Mouse (Mus musculus) mouse embryonic stem cell (cell line): ENCODE measurements around the gene Zfyve27.

ENCODE experiments used
- in situ Hi-C, 2 experiments: fragments of 300-500 bp; cut with MboI; formaldehyde crosslinking; loops; 1 replicate in 1 of 2; 3 replicates in 1 of 2; pipeline ENCODE4 v1.14.3; 2019 to 2020; ENCODE audit warnings: low sequenced_read_pairs in 2 of 2, low pct_unique_long_range_greater_than_20kb in 1 of 2, mixed read lengths in 1 of 2; ENCODE audit not compliant: unreplicated experiment in 1 of 2

The Zfyve27 gene

GRCm38 (mm10) chr19:42138517-42139285 lies 25.1 kb upstream of the Zfyve27 start:
- in situ Hi-C loops, result loop anchor here in 1 of 2 experiments (25.0 kb wide), 1 partner anchor 676 kb away; no protein-coding TSS in a partner anchor

- in situ Hi-C loops, result loop anchor here in 1 of 2 experiments (25.0 kb wide), 1 partner anchor 678 kb away; no protein-coding TSS in a partner anchor
Measured at GRCm38 (mm10) chr19:42139724-42140517, 23.8 kb upstream of the Zfyve27 start.

DNA sequence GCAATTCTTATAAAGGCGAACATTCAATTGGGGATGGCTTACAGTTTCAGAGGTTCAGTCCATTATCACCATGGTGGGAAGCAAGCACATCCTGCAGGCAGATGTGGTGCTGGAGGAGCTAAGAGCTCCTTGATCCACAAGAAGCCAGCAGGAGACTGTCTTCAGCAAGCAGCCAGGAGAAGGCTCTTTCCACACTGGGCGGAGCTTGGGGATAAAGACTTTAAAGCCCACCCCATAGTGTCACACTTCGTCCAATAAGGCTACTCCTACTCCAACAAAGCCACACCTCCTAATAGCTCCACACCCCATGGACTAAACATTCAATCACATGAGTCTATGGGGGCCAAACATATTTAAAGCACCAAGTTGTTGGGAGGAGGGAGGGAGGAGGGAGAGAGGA lies 21.8 kb upstream of the Zfyve27 start:
- in situ Hi-C loops, result loop anchor here in 1 of 2 experiments (25.0 kb wide), 1 partner anchor 680 kb away; no protein-coding TSS in a partner anchor

DNA sequence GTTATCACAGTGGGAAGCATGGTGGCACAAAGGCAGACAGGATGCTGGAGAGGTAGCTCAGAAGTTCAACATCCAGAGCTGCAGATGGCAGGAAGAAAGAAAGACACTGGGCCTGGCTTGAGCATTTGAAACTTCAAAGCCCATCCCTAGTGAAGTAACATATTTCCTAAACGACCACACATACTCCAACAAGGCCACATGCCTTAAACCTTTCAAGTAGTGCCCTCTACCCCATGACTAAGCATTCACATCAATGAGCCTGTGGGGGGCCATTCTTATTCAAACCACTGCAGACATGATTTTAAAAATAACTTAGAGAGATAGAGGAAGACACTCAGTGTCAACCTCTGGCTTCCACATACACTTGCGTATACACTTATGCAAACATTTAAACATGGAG lies 21.0 kb upstream of the Zfyve27 start:
- in situ Hi-C loops, result loop anchor here in 1 of 2 experiments (25.0 kb wide), 1 partner anchor 680 kb away; no protein-coding TSS in a partner anchor

- in situ Hi-C loops, result loop anchor here in 1 of 2 experiments (25.0 kb wide), 1 partner anchor 682 kb away; no protein-coding TSS in a partner anchor
Measured at GRCm38 (mm10) chr19:42144067-42144466, 19.7 kb upstream of the Zfyve27 start.

GRCm38 (mm10) chr19:42144541-42145167 lies 19.1 kb upstream of the Zfyve27 start:
- in situ Hi-C loops, result loop anchor here in 1 of 2 experiments (25.0 kb wide), 1 partner anchor 682 kb away; no protein-coding TSS in a partner anchor

DNA sequence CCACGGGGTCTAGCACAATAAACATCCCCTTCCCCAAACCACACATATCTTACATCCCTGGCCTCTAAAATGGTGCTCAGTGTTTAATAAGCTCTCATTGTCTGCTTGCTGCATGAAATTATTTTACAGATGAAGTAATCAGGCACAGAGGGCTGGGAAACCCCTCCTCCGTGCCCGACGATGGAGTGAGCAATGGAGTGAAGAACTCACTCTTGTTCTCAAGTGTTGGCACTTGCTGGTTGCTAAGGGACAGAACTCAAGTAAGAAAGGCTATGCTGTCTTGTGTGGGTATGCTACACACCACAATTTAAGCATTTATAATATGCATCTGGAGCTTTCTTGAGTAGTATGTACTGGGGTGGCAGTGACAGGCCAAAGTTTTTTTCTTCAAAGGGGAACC lies 18.5 kb upstream of the Zfyve27 start:
- in situ Hi-C loops, result loop anchor here in 1 of 2 experiments (25.0 kb wide), 1 partner anchor 683 kb away; no protein-coding TSS in a partner anchor

- in situ Hi-C loops, result loop anchor here in 1 of 2 experiments (25.0 kb wide), 1 partner anchor 683 kb away; no protein-coding TSS in a partner anchor
Measured at GRCm38 (mm10) chr19:42145731-42146130, 18.0 kb upstream of the Zfyve27 start.

DNA sequence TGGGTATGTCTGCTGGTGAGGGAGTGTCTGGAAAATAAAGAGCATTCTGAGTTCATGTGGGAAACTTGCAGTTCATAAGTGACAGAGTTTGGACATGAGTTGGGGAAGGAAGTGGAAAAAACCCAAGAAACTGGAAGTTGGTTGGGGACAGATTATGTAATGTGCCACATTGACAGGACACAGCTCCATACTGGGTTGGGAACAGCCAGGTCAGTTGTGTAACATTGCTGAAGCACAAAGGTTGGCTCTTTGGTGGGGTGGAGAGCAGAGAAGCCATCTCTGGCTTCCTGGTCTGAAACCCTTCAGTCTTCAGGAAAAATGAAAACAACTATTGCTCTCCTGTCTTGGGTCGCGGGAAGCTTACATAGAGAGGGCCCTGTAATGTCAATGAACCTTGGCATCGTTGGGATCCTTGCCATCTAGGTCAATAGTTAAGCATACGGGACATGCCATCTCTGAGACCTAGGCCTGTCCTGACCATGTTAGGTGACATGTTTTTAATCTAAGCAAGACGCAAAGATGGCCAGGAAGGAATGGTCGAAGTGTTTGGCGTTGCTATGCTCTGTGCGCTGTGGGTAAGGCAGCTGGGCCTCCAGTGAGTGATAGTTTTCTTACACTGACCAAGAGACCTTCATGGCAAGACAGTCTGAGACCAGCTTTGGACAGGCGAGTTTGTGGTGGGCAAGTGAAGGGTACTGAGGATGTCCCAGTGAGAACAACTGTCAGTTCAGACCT lies 17.3 kb upstream of the Zfyve27 start:
- in situ Hi-C loops, result loop anchor here in 1 of 2 experiments (25.0 kb wide), 1 partner anchor 684 kb away; no protein-coding TSS in a partner anchor

DNA sequence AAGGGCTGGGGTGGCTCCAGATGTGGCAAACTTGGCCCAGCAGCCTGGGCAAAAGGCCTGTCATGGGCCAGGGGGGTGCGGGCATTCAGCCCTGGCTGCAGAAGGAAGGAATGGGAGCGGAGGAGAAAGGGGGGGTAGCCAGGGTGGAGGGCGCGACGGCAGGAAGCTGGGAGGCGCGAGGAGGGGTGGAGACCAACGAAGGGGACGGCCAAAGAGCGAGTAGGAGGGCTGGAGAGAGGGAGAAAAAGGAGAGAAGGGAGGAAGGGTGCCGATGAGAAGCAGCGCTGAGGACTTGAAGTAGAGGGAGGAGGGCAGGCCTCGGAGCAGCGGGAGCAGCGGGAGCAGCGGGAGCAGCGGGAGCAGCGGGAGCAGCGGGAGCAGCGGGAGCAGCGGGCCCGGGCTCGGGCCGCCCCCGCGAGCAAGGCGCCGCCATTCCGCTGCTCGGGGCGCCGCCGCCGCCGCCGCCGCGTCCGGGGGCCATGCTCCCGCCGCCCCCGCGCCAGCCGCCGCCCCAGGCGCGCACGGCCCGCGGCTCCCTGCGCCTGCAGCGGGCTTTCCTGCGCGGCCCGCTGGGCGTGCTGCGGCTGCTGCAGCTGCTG lies 16.5 kb upstream of the Zfyve27 start, which contains the start of gene Marveld1:
Gene Marveld1 (plus strand): TSS at position 231 of the 599 bp plus-strand sequence.
- in situ Hi-C loops, result loop anchor here in 1 of 2 experiments (25.0 kb wide), 1 partner anchor 685 kb away; no protein-coding TSS in a partner anchor

GRCm38 (mm10) chr19:42147769-42148568 lies 15.8 kb upstream of the Zfyve27 start:
- in situ Hi-C loops, result loop anchor here in 1 of 2 experiments (25.0 kb wide), 1 partner anchor 686 kb away; no protein-coding TSS in a partner anchor

GRCm38 (mm10) chr19:42148569-42148860 lies 15.2 kb upstream of the Zfyve27 start:
- in situ Hi-C loops, result loop anchor here in 1 of 2 experiments (25.0 kb wide), 1 partner anchor 686 kb away; no protein-coding TSS in a partner anchor

GRCm38 (mm10) chr19:42151990-42152389 lies 11.8 kb upstream of the Zfyve27 start:
- in situ Hi-C loops, result no loop called here

GRCm38 (mm10) chr19:42157493-42158237 lies 6.1 kb upstream of the Zfyve27 start:
- in situ Hi-C loops, result no loop called here

DNA sequence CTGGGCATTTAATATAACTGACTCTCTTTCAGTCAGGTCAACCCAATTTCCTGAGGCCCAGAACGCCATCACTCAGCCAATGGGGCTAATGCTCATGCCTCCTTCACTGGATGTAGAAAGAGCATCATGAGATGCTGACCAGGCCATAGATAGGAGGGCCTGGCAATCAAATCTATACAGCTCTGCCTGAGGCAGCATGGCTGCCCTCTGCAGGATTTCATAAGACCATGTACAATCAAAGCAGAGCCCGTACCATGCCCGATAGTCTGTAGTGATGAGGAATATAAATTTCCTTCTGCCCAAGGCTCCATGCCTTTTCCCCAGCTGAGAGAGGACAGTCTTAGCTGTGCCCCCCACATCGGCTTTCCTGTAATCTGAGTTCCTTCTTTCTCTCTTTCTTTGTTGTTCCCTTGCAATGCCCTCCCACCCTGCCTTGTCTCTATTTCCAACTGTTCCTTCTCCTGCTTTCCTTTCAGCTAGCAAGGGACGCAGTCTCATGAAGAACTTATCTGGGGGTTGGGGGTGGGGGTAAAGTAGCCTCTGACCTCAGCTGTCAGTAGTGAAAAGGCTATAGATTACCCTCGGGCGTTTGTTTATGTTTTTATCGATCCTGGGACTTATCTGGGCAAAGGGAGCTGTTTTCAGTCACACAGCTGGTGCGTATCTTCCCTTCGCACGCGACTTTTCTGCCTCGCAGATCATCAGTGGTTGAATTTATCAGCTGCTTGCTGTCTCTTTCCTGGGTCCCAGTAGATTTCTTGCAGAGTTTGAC lies 5.3 kb upstream of the Zfyve27 start:
- in situ Hi-C loops, result no loop called here
